Mouse (Mus musculus): ENCODE results near the gene Cul4b. TPM values are rescaled to one million over a fixed set of nuclear protein-coding genes. Genes with fewer than 3 reads are reported as not detected.

Cul4b gene
- polyA plus RNA-seq (2015; fragmentation: Nextera tagmentation; extraction: Ambion mirVana): 19.4 and 20.3 TPM in 2 replicates

DNA sequence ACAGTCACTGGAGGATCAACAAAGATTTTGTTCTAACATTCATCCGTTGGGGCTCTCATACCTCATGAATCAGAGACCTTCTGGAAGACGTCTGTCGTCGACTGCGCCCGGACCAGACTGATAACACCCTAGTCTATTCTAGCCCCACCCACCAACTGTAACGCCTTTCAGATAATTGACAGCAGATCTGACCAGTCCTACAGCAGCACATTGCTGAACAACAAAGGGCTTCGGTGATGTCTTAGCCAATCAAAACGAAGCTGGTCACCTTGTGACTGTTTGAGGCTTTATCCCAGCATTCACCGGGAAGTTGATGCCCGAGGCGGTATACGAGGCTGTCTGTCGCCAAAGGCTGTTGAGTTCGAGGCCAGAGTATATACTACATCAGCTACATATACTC is at the start of gene Cul4b:
Gene Cul4b (minus strand): TSS at position 119 of the 400 bp plus-strand sequence.
- Histone ChIP-seq H3K27me3 (no peaks in the 10 kb centered on the region), H3K36me3 (no peaks in the 10 kb centered on the region), H3K27ac (no peak within 1 kb of the TSS), H3K4me1 (replicated peaks) (no peaks in the 10 kb centered on the region), H3K9ac (no peak within 1 kb of the TSS), H3K4me2 (no peak within 1 kb of the TSS), H3K4me3 (no peak within 1 kb of the TSS), H3K9me3 (no peaks in the 10 kb centered on the region)
- WGBS: 91% methylated on average over 15 of the region's 15 CpGs
- ATAC-seq (ENCODE audit: low FRiP score): no peak

DNA sequence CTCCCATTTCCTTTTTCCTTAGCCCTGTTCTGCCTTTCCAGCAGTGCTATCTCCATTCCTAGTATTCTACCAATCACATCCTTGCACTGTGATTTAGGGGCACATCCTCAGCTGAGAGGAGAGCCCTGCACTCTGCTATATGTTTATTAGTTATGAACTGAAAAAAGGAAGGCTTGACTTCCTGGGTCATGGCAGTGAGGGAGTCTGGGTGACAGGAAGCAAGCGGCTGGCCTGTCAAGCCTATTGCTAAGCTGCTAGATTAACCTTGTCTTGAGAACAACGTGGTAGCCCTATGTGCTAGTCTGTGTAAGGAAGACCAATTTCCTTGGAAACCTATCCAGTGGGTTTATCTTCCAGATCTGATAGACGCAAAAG is 25.0 kb upstream of the Cul4b start:
- H3K27me3 ChIP-seq: no peaks in the 10 kb centered on the region

DNA sequence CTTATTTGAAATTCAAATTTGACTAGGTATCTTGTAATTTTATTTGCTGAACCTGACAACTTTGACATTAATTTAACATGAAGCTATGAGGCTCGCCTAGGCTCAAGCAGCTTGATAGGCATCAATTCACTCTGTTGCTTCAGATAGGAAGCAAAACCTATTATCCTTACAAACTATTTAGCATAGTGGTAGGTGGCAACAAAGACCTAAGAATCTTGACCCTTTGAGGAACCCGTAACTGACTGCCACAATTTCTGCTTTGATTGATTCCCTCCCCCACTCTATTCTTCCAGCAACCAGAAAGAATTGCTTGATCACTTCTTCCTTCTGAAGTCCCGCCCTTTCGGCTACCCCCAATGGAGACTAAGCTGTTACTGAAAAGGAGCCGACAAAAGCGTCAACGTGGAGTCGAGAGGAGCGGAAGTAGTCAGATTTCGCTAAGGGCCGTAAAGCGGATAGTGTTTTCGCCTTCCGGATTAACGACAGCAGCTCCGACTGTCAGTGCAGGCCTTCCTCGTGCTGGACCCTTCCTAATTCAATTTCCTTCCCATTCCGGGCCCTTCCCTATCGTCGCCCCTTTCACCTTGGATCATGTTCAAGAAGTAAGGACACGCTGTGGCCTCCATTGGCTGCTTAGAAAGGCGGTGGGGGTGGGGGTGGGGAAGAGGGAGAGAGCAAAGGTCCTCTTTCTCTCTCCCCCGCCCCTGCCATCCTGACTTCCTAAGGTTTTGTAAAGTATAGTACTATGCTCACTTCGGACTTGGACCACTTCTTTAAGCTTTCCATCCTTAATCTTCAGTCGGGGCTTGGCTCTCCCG is 24.4 kb upstream of the Cul4b start, which contains the start of gene Mcts1:
Gene Mcts1 (plus strand): TSS at position 402 of the 818 bp plus-strand sequence.
- Histone ChIP-seq H3K9me3 (no peaks in the 10 kb centered on the region), H3K27ac (peak within 1 kb of the TSS; percentile 85), H3K4me3 (peak within 1 kb of the TSS; percentile 47), H3K36me3 (no peaks in the 10 kb centered on the region), H3K27me3 (no peaks in the 10 kb centered on the region), H3K4me1 (replicated peaks) (no peaks in the 10 kb centered on the region), H3K4me2 (peak within 1 kb of the TSS; percentile 57), H3K9ac (peak within 1 kb of the TSS; percentile 70)
- peak; percentile 92 for ATAC-seq (ENCODE audit: low FRiP score)
- WGBS: 23% methylated on average over 26 of the region's 26 CpGs

More for the DNA sequence above, 25.0 kb upstream of the Cul4b start:
- Histone ChIP-seq H3K4me1 (replicated peaks) (no peaks in the 10 kb centered on the region), H3K36me3 (no peaks in the 10 kb centered on the region), H3K27ac (peak overlapping the region; percentile 85), H3K9me3 (no peaks in the 10 kb centered on the region), H3K9ac (peak overlapping the region; percentile 70), H3K4me3 (peak overlapping the region; percentile 47), H3K4me2 (peak overlapping the region; percentile 57)
- WGBS: 21% methylated on average over 3 of the region's 3 CpGs
- ATAC-seq (ENCODE audit: low FRiP score): peak; percentile 80

DNA sequence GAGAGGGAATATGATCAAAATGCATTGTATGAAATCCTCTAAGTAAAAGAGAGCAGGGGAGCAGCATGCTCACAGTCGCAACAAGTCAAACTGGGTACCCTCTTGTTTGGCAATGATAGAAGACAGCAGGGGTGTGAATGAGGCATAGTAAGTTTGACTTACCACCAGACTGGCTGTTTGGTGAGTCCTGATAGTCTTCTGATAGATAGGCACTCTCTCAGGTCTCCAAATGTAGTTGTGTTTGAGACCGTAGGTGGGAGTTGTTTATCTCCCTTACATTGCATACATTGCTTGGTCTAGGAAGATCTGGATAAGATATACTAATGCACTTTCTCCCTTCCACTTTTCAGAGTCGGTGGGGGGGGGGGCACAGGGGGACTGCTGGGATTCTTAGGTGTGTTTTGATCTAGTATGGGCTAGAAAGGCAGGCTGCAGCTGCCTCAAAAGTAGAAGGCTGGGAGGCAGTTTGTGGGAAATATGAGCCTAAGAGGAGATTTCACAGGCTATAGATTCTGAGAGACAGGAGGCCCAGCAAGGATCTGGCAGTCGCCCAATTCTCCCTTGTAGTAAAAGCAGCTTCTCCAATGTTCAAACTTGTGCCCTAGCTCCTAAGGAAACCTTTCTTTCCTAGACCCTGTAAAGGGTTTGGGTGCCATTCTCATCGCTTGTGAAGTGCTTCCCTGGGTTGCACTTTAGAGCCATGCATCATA is 17.3 kb upstream of the Cul4b start:
- Histone ChIP-seq H3K4me2 (no peak overlapping the region), H3K4me3 (no peak overlapping the region), H3K9me3 (no peaks in the 10 kb centered on the region), H3K27me3 (no peaks in the 10 kb centered on the region), H3K36me3 (no peaks in the 10 kb centered on the region), H3K4me1 (replicated peaks) (no peaks in the 10 kb centered on the region), H3K27ac (no peak overlapping the region), H3K9ac (no peak overlapping the region)
- 71% methylated on average over 5 of the region's 5 CpGs for WGBS
- ATAC-seq (ENCODE audit: low FRiP score): no peak

DNA sequence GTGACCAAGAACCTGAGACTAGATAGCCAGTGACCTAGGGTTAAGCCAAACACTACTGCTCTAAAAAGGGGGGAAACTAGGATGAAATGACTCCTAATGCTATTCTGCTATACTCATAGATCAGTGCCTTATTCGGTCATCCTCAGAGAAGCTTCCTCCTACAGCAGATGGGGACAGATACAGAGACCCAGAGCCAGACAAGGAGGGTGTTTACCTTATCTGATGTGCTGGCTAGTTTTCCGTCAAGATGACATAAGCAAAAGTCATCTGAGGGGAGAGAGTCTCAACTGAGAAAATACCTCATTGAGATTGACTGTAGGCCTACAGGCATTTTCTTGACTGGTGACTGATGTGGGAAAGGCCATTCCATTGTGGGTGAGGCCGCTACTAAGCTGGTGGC is 15.8 kb upstream of the Cul4b start:
- Histone ChIP-seq H3K27ac (no peak overlapping the region), H3K4me3 (no peak overlapping the region), H3K36me3 (no peaks in the 10 kb centered on the region), H3K4me1 (replicated peaks) (no peaks in the 10 kb centered on the region), H3K9ac (no peak overlapping the region), H3K4me2 (no peak overlapping the region), H3K27me3 (no peaks in the 10 kb centered on the region), H3K9me3 (no peaks in the 10 kb centered on the region)
- no peak for ATAC-seq (ENCODE audit: low FRiP score)
- 84% methylated on average over 3 of the region's 3 CpGs for WGBS

DNA sequence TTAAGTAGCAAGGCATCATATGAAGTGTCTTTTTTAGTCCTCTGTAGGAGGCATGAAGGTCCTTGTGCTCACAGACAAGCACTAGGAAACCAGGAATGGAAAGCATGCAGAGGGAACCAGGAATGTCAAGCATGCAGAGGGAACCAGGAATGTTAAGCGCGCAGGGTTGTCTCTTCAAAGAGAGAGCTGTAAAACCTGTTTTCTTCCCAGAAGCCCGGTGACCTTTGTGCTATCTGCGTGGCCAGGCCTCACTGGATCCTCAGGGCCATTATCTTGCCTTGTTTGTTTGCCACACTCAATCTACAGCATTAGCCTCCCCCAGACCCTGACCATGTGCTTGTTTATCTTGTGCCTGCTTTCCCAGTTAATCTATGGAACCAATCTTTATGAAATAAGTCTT is 13.8 kb upstream of the Cul4b start:
- H3K4me2 ChIP-seq: no peak overlapping the region

DNA sequence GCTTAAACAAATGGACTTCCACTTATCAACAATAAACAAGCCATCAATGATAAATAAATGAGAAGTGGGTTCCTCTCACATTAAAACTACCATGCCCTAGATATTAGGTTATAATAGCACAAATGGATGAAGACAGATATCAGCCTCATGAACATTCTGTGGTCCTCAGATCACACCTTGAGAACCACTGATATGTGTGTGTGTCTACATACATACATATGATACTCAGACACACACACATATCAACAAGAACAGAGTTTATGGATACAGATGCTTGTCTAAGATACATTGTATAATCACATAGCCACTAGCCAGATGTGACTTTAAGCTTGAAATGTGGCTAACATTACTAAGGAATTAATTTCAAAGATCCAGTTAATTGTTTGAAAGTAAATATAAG is 7.3 kb upstream of the Cul4b start:
- Histone ChIP-seq H3K9ac (no peak overlapping the region), H3K36me3 (no peaks in the 10 kb centered on the region), H3K27ac (no peak overlapping the region), H3K27me3 (no peaks in the 10 kb centered on the region), H3K4me1 (replicated peaks) (no peaks in the 10 kb centered on the region), H3K4me2 (no peak overlapping the region), H3K4me3 (no peak overlapping the region), H3K9me3 (no peaks in the 10 kb centered on the region)
- ATAC-seq (ENCODE audit: low FRiP score): no peak

More for the DNA sequence above, 13.8 kb upstream of the Cul4b start:
- Histone ChIP-seq H3K36me3 (no peaks in the 10 kb centered on the region), H3K27me3 (no peaks in the 10 kb centered on the region), H3K4me1 (replicated peaks) (no peaks in the 10 kb centered on the region), H3K9ac (no peak overlapping the region), H3K27ac (no peak overlapping the region), H3K9me3 (no peaks in the 10 kb centered on the region), H3K4me3 (no peak overlapping the region)
- WGBS: 54% methylated on average over 4 of the region's 4 CpGs
- ATAC-seq (ENCODE audit: low FRiP score): no peak

DNA sequence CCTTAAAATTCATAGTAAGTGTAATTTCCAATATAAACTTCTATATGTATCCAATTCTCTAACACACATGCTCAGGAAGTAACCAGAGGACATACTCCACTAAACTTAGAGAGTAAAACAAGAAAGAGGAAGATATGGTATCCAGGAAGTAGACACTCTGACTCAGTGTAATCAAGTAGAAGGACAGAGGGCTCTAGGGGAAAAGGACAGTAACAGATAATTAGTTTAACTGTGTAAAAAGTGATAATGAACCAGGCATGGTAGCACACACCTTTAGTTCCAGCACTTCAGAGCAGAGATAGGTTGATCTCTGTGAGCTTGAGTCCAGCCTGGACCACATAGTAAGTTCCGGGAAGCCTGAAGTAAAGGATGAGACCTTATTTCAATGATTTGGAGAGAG is 5.1 kb upstream of the Cul4b start:
- H3K4me2 ChIP-seq: no peak overlapping the region
- no peaks in the 10 kb centered on the region for H3K4me1 ChIP-seq (replicated peaks)
- ATAC-seq (ENCODE audit: low FRiP score): no peak
- WGBS: 100% methylated on average over 1 of the region's 1 CpGs
- H3K27ac ChIP-seq: no peak overlapping the region
- no peak overlapping the region for H3K4me3 ChIP-seq
- H3K9ac ChIP-seq: no peak overlapping the region
- H3K27me3 ChIP-seq: no peaks in the 10 kb centered on the region
- H3K9me3 ChIP-seq: no peaks in the 10 kb centered on the region
- H3K36me3 ChIP-seq: no peaks in the 10 kb centered on the region

DNA sequence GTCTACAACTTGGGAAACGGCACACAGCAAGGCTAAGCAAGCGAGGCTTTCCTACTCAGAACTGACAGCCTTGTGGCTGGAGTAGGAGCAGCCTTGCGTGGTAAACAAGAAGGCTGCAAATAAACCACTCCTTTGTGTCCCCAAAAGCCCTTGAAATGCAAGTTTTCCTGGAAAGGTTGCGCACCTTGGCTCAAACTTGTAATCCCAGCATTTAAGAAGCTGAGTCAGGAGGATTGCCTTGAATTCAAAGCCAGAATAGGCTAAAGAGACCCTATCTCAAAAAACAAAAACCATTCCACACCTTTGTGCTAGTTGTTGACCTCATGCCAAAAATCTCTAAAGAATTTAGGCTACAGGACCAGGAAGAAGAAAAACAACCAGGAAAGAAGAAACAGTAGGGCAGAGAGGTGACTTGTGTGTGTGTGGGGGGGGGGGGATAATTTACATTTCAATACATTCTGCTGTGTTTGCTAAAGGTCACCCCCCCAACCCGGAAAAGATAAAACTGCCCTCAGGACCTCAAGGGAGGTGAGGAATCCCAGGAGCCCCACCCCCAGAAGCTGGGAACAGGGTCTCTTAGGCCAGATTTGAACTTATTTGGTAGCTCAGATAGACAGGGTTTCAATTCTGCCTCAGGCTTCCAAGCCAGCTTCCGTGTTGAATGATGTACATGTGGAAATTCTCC is 9.3 kb downstream of the Cul4b start:
- WGBS: 73% methylated on average over 6 of the region's 6 CpGs

DNA sequence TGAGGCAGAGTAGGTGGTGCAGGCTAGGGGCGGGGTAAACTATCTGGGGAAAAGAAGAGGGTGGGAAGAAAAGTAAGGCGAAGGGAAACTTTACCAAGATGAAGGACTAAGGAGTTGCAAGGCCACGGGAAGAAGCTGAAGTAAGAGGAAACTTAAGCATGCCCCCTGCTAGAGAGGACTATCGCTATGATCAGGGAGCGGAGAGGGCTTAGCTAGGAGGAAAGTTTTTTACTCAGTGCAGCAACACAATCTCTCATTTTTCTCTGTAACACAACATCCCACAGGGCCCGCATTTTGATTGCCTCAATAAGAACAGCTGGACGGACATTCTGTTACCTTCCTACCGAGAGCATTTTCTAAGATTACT is 10.8 kb downstream of the Cul4b start:
- 13% methylated on average over 7 of the region's 8 CpGs for WGBS
- no peaks in the 10 kb centered on the region for H3K9me3 ChIP-seq
- no peaks in the 10 kb centered on the region for H3K36me3 ChIP-seq
- no peaks in the 10 kb centered on the region for H3K27me3 ChIP-seq
- H3K4me1 ChIP-seq (replicated peaks): peaks cover 13% of the 10 kb centered on the region
- ATAC-seq (ENCODE audit: low FRiP score): no peak
- peak overlapping the region; percentile 52 for H3K4me3 ChIP-seq
- H3K9ac ChIP-seq: peak overlapping the region; percentile 76; the same call in 1 of the 2 replicates
- peak overlapping the region; percentile 50 for H3K4me2 ChIP-seq
- H3K27ac ChIP-seq: peak overlapping the region; percentile 95

More for the DNA sequence above, 9.3 kb downstream of the Cul4b start:
- Histone ChIP-seq H3K9me3 (no peaks in the 10 kb centered on the region), H3K36me3 (no peaks in the 10 kb centered on the region), H3K9ac (no peak overlapping the region), H3K27me3 (no peaks in the 10 kb centered on the region), H3K27ac (no peak overlapping the region), H3K4me1 (replicated peaks) (peaks cover 11% of the 10 kb centered on the region; the same call in 1 of the 2 replicates), H3K4me3 (no peak overlapping the region), H3K4me2 (no peak overlapping the region)
- ATAC-seq (ENCODE audit: low FRiP score): no peak

DNA sequence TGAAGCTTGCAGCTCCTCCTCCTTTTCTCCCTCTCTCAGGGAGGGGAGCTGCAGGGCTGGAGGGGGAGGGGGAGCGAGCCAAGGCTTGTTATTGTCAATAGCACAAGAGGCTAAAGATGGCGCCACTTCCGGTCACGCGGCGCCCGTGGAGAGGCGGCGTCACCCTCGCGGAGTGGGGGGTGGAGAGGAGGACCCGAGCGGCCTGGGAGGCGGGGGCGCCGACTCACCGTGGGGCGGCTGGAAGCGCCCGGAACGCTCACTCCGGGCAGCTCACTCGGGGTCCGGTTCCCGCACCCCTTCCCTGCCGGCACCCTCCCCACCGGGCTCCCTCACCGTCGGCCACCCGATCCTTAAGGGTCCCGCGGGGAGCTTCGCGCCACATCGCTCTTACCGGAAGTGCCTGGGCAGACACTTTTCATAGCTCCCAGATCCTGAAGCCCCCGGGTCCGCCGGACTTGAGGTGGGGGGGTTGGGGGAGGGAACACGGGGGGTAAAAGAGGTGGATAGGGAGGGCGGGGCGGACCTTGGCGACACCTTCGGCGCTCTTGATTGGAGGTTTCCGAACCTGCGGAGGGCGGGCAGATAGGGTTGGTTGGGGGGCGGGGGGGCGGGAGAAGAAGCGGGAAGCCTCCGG is 11.3 kb downstream of the Cul4b start:
- Histone ChIP-seq H3K4me3 (peak overlapping the region; percentile 52), H3K36me3 (peaks cover 4% of the 10 kb centered on the region; the same call in 1 of the 2 replicates), H3K9ac (peak overlapping the region; percentile 76), H3K4me2 (peak overlapping the region; percentile 67), H3K9me3 (no peaks in the 10 kb centered on the region), H3K4me1 (replicated peaks) (peaks cover 13% of the 10 kb centered on the region), H3K27ac (peak overlapping the region; percentile 95), H3K27me3 (no peaks in the 10 kb centered on the region)
- ATAC-seq (ENCODE audit: low FRiP score): peak; percentile 96
- WGBS: 14% methylated on average over 41 of the region's 52 CpGs

All from hindbrain, embryonic 13.5 days (tissue).